Mouse (Mus musculus) ovary, postnatal 36 days (tissue): Measurements from ENCODE around the gene F11r.

Source experiments
- DNase-seq: peaks from one replicate; pipeline ENCODE4 v3.0.0; 2022; ENCODE audit warnings: low spot score, mixed read lengths

The F11r gene

DNA sequence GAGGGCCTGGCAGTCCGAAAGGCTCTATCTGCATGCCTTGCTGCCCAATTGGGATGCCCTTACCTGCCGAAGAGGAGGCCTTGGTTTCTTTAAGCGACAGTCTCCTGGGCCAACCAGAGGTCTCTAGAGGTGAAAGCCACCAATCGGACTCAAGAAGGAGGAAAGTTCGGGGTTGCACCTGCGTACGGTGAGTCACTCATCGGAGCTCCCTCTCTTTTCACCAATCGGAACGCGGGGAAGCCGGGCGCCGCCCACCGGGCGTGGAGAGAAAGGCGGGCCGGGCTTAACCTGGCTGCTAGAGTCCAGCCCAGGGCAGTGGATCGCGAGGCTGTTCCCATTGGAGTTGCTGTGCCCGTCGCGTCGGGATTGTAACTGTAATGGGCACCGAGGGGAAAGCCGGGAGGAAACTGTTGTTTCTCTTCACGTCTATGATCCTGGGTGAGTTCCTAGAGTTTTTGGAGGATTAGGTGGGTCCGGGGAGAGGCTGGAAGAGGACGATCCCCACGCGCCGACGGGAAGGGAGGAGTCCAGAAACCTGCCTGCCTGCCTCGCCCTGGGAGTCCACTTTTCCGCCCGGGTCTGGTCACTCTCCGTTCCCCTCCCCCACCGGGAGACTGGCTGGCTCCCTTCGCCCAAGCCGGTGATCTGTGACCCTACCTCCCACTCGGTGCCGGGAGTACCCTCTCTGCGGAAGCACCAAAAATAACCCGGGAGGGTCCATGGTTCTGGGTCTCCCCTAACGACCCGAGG lies at the start of gene F11r:
Gene F11r, plus strand, starts transcription at position 272 of the 750 bp plus-strand sequence.
- DNase-seq = peak; percentile 89

DNA sequence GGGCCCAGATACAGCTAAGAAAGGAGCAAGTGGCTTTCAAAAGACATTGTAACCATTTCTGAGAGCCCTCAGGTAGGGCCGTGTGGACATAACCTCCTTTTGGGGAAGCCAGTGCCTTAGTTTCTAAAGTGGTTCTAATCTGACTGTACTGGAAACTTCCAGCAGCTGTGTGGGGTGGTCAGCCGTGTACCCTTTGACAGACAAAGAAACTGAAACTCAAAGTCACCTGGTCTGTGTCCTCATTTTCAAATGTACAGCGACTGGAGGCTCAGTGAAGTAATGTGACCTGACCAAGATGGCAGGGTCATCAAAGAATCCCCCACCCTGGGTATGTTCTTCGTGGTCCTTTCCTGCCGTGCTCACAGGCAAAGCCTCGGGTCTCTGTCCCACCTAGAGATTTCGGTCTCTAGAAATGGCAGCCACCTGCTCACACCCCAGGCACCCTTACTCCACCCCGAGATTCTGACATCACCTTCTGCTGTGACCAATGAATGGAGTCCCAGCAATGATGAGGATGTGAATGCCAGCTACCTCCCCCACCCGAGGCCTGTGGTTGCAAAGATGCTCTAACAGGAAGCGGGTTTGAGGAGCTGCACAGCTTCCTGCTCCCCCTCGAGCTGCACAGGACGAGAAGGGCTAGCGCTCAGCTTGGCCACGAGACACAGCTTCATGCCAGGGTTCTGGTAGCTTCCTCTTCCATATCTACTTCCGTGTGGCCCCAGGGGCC lies 48.8 kb upstream of the F11r start, which contains the start of gene Arhgap30:
Gene Arhgap30, plus strand, starts transcription at position 579 of the 727 bp plus-strand sequence.
- no peak for DNase-seq

DNA sequence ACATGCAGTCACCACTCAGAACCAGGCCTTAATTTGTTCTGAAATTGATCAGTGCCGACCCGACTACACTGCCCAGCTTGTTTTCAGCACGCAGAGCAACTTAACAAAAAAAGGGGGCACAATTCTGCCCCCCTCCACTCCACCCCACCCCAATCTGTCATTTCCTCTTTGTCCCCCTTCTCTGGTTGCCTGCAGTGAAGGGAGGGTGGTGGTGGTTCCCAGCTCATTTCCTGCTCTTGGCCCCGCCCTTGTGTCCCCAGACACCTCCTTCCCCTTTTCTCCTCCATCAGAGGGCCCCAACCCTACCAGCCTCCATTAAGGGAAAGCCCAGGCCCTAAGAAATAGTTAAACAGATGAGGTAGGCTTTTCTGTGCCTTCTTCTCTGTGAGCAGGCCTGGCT lies 47.2 kb upstream of the F11r start:
- no peak for DNase-seq

DNA sequence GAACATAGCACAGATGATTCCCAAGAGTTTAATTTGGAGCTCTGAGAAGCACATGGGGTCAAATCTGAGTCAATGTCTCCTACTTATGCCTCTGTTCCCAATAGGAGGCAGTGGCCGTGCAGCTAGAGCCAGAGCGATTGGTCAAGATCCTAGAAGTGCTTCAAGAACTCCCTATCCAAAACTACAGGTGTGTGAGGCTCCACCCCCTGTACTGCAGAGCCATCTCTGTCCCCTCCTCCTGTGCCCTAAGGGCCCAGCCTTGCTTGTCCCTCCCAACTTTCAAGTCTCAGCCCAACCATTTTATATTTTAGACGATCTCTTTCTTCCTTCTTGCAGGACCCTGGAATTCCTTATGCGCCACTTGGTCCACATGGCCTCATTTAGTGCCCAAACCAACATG lies 35.5 kb upstream of the F11r start:
- no peak for DNase-seq

DNA sequence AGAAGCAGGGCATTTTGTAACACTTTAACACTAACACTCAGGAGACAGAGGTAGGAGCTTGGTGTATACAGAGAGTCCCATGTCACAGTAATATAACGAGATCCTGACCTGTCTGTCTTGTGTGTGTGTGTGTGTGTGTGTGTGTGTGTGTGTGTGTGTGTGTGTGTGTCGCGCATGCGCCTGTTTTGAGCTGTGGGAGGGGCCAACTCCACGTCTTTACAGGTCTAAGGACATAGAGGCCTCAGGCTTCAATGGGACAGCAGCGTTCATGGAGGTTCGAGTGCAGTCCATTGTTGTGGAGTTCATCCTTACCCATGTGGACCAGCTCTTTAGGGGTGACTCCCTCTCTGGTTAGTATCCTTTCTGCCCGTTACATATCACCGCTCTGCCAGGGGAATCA lies 34.3 kb upstream of the F11r start:
- DNase-seq = no peak

DNA sequence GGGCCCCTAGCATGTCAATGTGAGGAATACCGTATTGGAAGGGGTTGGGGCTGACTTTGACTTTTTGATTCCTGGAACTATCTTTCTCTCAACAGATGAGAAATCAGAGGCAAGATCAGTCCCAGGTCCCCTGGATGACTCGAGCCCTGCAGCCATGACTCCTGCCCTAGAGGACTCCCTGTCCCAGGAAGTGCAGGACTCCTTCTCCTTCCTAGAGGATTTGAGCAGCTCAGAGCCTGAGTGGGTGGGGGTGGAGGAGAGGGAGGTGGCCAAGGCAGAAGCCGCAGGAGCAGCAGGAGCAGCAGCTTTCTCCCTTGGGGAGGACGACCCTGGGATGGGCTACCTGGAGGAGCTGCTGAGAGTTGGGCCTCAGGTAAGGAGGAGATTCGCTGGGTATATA lies 30.1 kb upstream of the F11r start:
- DNase-seq = no peak

DNA sequence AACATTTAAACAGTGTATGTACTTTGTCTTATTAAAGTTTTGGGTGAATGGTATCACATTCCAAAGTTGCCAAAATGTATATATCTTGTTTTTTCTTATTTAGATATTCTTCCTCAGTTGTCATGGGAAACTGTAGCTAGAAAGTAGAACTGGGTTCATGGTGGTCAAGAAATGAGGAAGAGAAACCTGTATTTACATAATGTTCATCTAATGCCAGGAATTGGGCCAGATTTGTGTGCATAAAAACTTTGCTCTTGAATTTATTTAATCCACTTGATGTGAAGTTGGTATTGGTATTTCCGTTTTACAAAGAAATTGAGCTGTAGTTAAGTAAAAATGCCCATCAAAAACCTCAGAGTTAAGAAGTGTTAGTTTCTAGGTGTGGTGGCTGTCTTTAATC lies 27.1 kb upstream of the F11r start:
- no peak for DNase-seq

DNA sequence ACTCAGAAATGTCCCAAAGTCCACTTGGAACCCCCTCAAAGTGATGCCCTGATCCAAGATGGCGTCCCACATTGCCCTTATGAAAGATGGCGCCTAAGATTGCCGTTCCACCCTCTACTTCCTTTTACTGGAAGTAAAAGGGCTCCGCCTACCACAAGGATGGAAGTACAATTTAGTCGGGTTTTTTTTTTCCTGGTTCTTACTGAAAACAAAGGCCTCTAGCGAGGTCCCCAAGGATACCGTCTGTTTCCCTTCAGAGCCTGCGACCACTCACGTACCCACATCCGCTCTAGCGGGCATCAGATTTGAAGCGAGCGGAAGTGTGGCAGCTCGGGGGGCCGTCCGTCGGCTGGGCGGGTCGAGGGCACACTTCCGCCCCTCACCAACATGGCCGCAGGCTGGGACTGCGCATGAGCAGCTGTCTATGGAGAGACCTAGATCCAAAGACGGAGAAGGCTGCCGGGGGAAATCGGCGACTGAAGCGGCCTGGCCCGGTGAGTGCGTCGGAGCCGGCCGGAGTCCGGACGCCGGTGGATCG lies 26.3 kb upstream of the F11r start, which contains the start of gene Usf1:
Gene Usf1, plus strand, starts transcription at position 367 of the 538 bp plus-strand sequence.
- peak; percentile 94 for DNase-seq

DNA sequence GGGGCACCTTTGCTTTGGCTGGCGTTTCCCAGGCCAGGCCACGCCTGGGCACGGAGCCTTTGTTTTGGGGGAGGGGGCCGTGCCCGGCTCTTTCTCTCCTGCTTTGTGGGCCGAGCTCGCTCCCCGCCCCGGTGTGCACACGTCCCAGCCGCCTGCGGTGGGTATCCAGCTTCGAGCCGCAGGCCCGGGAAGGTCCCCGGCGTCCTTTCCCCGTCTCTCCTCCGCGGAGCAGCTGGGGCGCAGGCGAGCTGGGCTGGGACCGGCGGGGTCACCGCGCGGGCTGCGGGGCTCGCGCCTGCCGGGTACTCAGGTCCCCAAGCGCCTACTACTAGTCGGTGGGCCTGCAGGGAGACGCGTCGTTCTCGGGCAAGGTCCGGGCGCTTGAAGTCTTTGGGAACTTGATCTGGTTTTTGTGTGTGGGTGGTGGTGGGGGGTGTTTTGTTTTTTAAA lies 25.8 kb upstream of the F11r start:
- DNase-seq = no peak

DNA sequence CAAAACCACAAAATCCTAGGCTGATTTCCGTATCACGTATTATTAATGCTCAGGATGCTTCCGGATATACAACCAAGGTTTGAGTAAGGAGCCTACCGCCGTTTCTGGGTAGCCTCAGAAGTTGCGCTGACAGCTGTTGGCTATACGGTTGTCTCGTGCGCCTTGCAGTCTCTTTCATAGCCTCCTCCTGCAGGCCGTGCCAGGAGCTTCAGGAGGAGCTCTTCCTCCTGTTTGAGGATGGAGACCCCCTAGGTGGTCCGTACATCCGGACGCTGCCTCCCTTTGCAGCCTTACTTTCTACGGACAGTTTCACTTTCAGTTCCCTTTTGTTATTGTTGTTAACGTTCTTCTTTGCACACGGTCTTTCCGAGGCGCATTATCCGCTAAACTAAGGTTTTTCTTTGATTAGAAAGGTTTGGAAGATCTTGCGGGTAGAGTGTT lies 25.3 kb upstream of the F11r start:
- DNase-seq = peak; percentile 41

DNA sequence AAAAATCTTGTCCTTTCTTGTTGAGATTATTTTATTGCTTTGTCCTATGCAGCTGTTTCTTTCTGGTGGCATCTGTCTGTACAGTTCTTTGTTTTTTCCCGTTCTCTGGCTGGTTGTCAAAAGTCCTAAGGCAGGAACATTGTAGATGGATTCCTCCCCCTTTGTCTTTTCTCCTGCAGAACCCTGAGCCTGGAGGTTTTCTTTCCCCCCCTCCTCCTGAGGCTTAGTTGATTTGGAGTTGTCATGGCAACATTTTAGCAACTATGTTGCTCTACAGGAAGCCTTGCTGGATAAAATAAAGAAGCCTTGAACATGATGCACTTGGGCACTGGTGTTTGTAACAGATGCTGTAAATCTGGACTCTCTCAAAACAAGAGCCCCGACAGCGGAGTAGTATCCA lies 24.9 kb upstream of the F11r start:
- DNase-seq = no peak

DNA sequence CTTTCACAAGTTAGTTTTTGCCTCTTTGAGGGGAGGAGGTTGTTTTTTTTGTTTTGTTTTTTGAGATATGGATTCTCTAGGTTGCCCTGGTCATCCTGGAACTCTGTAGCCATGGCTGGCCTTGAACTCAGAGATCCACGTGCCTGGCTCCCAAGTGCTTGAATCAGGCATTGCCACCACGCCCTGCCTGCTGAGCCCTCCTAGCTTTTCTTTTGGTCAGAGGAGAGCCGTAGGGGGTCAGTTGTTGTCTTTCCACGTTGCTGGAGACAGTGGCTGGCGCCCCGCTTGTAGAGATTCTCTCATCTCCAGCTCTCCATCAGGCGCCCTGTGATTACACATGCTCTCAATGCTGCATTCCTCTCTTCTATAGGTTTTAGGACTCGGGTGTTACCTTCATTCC lies 23.7 kb upstream of the F11r start:
- no peak for DNase-seq

DNA sequence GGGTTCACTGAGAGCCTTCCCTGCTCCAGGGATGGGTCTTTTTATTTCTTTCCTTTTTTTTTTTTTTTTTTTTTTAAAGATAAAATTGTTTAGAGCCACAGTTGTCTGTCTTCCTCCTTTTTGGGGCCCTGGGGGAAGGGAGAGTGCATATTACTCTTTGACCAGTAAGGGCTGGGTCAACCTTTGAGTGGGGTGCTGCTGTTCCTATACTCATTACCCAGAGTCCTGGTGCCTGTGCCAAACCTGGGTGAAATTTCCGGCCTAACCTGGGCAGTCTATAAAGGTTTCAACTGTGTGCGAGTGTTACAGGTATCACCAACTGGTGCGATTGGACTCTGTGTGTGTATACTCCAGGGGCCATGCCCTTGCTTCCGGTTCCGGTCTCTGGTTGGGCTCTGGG lies 18.7 kb upstream of the F11r start, which contains the start of gene Tstd1:
Gene Tstd1, plus strand, starts transcription at position 213 of the 400 bp plus-strand sequence.
- DNase-seq = no peak

DNA sequence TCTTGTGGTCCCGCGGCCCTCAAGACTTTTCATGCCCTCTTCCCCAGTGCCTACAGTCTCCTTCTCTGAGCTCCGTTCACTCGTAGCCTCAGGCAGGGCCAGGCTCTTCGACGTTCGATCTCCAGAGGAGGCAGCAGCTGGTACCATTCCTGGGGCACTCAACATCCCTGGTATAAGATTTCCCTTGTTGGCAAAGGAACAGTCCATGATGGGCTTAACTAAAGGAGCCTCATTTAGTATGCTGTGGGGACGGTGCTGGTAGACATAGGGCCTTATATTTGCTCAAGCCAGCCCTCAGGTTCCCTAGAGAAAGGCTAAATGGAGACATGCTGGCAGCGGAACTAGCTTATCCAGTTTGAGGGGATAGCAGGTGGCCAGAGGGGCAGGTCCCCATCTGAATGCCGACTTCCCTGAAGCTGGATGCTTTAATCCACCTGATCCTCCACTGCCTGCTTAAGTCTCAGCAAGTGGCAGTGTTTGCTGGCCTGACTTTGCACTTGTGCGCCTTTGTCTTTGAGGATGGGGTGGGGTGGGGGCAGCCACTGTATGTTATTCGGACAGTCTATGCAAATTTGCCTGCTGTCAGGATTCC lies 17.9 kb upstream of the F11r start:
- DNase-seq = no peak

DNA sequence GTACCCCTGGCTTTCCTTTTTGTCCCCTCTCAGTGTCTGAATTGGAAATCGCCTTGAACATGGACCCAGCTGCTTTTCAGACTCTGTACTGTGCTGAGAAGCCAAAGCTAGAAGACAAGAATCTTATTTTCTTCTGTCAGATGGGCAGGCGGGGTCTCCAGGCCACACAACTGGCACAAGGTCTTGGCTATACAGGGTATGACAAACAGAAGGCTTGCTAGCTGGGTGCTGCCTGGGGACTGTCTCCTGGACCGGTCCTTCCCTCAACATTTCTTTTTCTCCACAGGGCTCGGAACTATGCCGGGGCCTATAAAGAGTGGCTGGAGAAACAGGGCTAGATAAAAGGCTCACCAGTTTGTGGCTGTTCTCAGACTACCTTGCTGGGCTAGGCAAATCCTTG lies 17.4 kb upstream of the F11r start:
- DNase-seq = no peak

DNA sequence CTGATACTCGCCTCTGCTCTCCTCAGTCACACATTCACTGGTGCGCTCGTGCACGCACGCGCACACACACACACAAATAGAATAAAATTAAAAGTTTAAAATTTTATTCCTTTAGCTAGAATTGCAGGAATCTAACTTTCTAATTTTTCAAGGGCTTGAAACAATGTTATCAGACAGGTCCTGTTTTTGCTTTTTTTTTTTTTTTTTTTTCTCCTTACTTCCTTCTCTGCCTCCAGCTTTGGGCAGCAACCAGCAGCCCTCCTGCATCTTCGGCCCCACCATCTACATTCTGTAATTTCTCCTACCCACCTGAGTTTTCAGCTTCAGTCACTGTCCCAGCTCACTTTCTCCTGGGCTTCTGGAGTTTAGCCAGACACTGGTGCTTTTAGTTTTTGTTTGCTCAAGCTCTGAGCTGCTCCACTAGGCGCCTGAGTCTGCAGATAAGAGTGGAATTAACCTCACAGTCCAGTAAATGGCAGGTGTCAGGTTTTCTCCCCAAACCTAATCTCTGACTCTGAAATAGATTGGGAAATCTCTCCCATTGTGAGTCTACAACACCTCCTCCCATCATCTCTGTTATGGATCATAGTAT lies 14.7 kb upstream of the F11r start:
- no peak for DNase-seq

DNA sequence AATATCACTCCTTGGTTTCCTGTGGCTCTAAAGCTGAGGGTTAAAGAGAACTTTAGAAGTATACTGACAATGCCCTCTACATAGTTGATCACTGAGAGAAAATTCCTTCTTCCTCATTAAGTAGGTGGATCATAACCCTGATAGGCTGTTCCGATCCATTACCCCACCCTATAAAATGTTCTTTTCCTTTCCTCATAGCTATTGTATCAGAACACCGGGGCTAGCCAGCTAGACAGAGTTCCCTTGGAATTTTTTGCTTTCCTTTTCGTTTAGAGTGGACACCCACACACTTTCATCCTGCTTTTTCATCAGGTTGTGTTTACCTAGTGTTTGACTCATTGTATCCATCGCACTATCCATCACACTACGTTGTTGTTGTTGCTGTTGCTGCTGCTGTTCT lies 12.7 kb upstream of the F11r start:
- DNase-seq = no peak

DNA sequence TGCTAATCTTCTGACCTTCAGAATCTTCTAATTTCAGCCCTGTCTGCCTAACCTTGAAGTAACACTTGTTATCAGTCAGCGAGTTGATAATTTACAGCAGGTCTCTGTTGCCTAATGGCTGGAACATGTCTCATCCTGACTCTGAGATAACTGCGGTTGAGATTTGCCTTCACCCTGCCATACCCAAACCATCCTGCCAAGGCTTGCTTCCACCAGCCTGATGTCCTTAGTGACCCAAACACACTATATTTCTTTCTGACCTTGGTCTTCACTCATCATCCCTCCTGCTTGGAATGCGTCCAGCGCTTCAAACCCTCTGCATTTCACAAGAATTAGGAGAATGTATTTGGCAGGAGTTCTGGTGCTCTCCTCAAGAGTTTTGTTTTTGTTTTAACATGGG lies 12.2 kb upstream of the F11r start:
- DNase-seq = peak; percentile 63

DNA sequence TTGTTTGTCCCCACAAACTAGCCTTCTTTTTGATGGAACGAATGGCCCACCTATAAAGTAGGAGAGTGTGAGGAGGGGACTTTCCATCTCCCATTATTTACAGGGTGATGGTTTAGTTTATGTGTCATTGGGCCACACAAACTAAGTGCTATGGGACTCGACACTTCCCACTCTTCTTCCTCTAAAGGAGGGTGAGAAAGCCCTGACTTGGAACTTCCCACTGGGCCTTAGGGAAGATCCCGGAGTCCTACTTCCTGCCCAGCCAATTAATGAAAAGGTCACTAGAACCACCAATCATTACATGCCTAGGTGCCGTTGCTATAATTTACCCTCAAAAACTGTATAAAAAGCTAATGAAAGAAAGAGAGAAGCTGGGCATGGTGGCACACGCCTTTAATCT lies 5.2 kb upstream of the F11r start:
- DNase-seq = no peak

DNA sequence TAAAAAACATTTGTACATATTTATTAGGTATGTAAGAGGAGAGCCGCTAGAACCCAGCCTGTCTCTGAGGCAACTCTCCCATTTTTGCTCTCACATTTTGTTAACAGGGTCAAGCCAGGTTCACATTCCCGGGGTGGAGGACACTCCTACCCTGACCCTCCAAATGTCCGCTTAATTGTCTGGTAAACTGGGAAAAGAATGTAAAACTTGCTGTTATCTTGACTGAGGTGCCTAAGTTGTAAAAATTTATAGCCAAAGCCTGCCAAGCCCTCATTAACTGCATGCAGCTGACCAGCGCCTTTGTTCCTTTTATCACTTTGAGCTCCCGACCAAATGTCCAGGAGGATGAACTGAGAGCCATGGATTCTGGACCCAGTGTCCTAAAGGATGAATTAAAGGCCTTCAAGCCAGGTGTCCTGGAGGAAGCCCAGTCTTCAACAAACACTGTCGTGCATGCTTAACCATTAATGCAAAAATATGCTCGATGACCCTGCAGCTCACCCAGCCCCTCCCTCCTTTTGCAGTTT lies 2.0 kb upstream of the F11r start:
- no peak for DNase-seq

DNA sequence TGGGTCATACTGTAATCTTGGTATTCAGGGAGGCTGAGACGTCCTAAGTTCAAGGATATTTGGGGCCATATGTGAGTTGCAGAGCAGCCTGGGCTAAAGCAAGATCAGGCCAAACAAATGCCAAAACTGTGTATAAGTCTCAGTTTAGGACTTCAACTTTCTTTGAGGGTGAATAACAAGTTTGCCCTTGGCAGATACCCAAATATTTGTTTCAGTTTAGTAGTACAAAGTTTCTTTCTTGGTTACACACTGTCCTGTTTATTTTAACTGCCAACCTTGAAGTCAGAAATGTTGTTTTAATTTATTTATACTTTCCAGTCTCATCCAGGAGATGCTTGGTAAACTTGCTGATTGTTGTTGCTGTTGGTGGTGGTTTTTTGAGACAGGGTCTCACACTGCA lies 1.4 kb upstream of the F11r start:
- DNase-seq = no peak
